ENCODE assay signal across 8 mouse cellular contexts in the genomic region with DNA sequence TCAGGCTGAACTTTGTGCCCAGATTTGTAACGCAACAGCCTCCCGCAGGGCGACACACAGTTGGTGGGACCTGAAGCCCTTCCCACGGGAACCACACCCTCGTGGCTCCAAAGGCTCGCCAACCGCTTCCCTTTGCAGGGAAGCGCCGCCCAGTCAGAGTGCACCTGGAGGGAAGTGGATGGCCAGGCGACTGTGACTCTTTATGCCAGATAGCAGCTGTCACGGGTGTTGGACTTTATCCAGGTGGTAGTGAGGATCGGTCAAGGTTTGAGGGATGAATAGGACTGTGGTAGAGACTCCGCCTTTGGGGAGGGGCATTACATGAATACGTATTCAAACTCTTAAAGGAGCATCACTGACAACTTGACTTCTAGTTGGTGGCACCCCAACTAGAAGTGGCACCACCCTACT. TPM values are rescaled to one million over a fixed set of nuclear protein-coding genes. Genes with fewer than 3 reads are reported as not detected.
DNase-seq lines count a peak whose midpoint lies in the region; ATAC-seq lines count a peak whose summit lies in the region.

No protein-coding gene starts in this region.

- peaks cover 6% of the 10 kb centered on the region for H3K27me3 ChIP-seq in erythroblast, embryonic 14.5 days (ENCODE audit: control insufficient read depth)
- H3K27me3 ChIP-seq in embryonic facial prominence, embryonic 12.5 days = peaks cover 16% of the 10 kb centered on the region
- peaks cover 40% of the 10 kb centered on the region for H3K27me3 ChIP-seq in hindbrain, embryonic 10.5 days (ENCODE audit: insufficient read depth, poor library complexity, severe bottlenecking)
- H3K27me3 ChIP-seq in megakaryocyte, embryonic 14.5 days (replicated peaks) = peaks cover 6% of the 10 kb centered on the region

- H3K4me2 ChIP-seq in embryonic facial prominence, embryonic 12.5 days (replicated peaks) = peak overlapping the region; percentile 85

- no peak overlapping the region for H3K27ac ChIP-seq in embryonic facial prominence, embryonic 12.5 days
- no peak overlapping the region for H3K27ac ChIP-seq in hindbrain, embryonic 10.5 days

- H3K9me3 ChIP-seq in erythroblast, embryonic 14.5 days (ENCODE audit: control insufficient read depth, low read length) = no peaks in the 10 kb centered on the region
- no peaks in the 10 kb centered on the region for H3K9me3 ChIP-seq in embryonic facial prominence, embryonic 12.5 days
- peaks cover 3% of the 10 kb centered on the region; the same call in 1 of the 2 replicates for H3K9me3 ChIP-seq in hindbrain, embryonic 10.5 days
- H3K9me3 ChIP-seq in megakaryocyte, embryonic 14.5 days = no peaks in the 10 kb centered on the region

- H3K4me3 ChIP-seq in erythroblast, embryonic 14.5 days (replicated peaks) = peak overlapping the region; percentile 86
- H3K4me3 ChIP-seq in embryonic facial prominence, embryonic 12.5 days = peak overlapping the region; percentile 68
- H3K4me3 ChIP-seq in hindbrain, embryonic 10.5 days = peak overlapping the region; percentile 71
- H3K4me3 ChIP-seq in megakaryocyte, embryonic 14.5 days (replicated peaks) = peak overlapping the region; percentile 97

- ATAC-seq in erythroblast, adult 5-6 weeks (replicated peaks; ENCODE audit: low FRiP score, poor library complexity, severe bottlenecking) = no peak
- no peak for ATAC-seq in embryonic facial prominence, embryonic 12.5 days (ENCODE audit: insufficient number of reproducible peaks, insufficient read depth, low FRiP score, low TSS enrichment)

- WGBS in embryonic facial prominence, embryonic 12.5 days = 19% methylated on average over 14 of the region's 14 CpGs
- WGBS in hindbrain, embryonic 10.5 days = 6% methylated on average over 14 of the region's 14 CpGs

- peak; percentile 66 for DNase-seq in R1 (ENCODE audit: low read depth, low spot score)
- no peak for DNase-seq in hindbrain, embryonic 10.5 days (ENCODE audit: low spot score)
- peak; percentile 50 to 62 for DNase-seq in left cerebral cortex, postnatal 36 days (ENCODE audit: low spot score in 2 of 2)
- no peak for DNase-seq in embryo, embryonic 10.5 days (ENCODE audit: low spot score)

- intact Hi-C loops in left cerebral cortex, postnatal 36 days (cut with DNase I) = no loop called here

- H3K4me1 ChIP-seq in erythroblast, embryonic 14.5 days (ENCODE audit: control insufficient read depth) = peaks cover 62% of the 10 kb centered on the region
- peaks cover 23% of the 10 kb centered on the region for H3K4me1 ChIP-seq in embryonic facial prominence, embryonic 12.5 days
- peaks cover 31% of the 10 kb centered on the region for H3K4me1 ChIP-seq in hindbrain, embryonic 10.5 days (replicated peaks)
- peaks cover 90% of the 10 kb centered on the region for H3K4me1 ChIP-seq in megakaryocyte, embryonic 14.5 days

- peaks cover 29% of the 10 kb centered on the region for H3K36me3 ChIP-seq in erythroblast, embryonic 14.5 days (ENCODE audit: control insufficient read depth)
- peaks cover 32% of the 10 kb centered on the region for H3K36me3 ChIP-seq in embryonic facial prominence, embryonic 12.5 days
- H3K36me3 ChIP-seq in hindbrain, embryonic 10.5 days = peaks cover 25% of the 10 kb centered on the region
- H3K36me3 ChIP-seq in megakaryocyte, embryonic 14.5 days (replicated peaks; ENCODE audit: low read length) = peaks cover 68% of the 10 kb centered on the region

- H3K9ac ChIP-seq in embryonic facial prominence, embryonic 12.5 days = no peak overlapping the region

RNA-seq across cellular contexts. Expression of gene Leng9, which starts 0.6 kb away (rescaled TPM):
- polyA plus RNA-seq in erythroblast, embryonic 14.5 days (2012) = 0.04 and 0.07 TPM in 2 replicates
- not detected in 2 replicates for total RNA-seq in erythroblast, adult 5-6 weeks (2015; ENCODE audit: low replicate concordance)
- 0.77 and 1.7 TPM in 2 replicates for total RNA-seq in erythroblast, adult 5-6 weeks (2017; ENCODE audit: low replicate concordance)
- polyA plus RNA-seq in embryonic facial prominence, embryonic 12.5 days (2016; fragmentation: Nextera tagmentation; extraction: Ambion mirVana) = 2.8 and 4.0 TPM in 2 replicates
- 1.6 and 2.5 TPM in 2 replicates for polyA plus RNA-seq in hindbrain, embryonic 10.5 days (2016; fragmentation: Nextera tagmentation; extraction: Ambion mirVana)
- 1 to 10 TPM; 5.5 to 8.4 TPM for total RNA-seq in left cerebral cortex, postnatal 36 days (2021)
- 1.6 and 5.1 TPM in 2 replicates for polyA plus RNA-seq in megakaryocyte, embryonic 14.5 days (2012; ENCODE audit: insufficient read depth, low replicate concordance)

RNA-seq across cellular contexts. Expression of gene Cdc42ep5, which starts 13.8 kb away (rescaled TPM):
- polyA plus RNA-seq in erythroblast, embryonic 14.5 days (2012) = 0.14 and 0.25 TPM in 2 replicates
- total RNA-seq in erythroblast, adult 5-6 weeks (2015; ENCODE audit: low replicate concordance) = not detected in 2 replicates
- total RNA-seq in erythroblast, adult 5-6 weeks (2017; ENCODE audit: low replicate concordance) = not detected in 2 replicates
- 54.8 and 59.5 TPM in 2 replicates for polyA plus RNA-seq in embryonic facial prominence, embryonic 12.5 days (2016; fragmentation: Nextera tagmentation; extraction: Ambion mirVana)
- polyA plus RNA-seq in hindbrain, embryonic 10.5 days (2016; fragmentation: Nextera tagmentation; extraction: Ambion mirVana) = 16.9 and 23.5 TPM in 2 replicates
- total RNA-seq in left cerebral cortex, postnatal 36 days (2021) = 1 to 10 TPM; 1.1 to 1.8 TPM
- polyA plus RNA-seq in megakaryocyte, embryonic 14.5 days (2012; ENCODE audit: insufficient read depth, low replicate concordance) = 634 and 2,176 TPM in 2 replicates

RNA-seq across cellular contexts. Expression of gene Leng8, which starts 14.0 kb away (rescaled TPM):
- polyA plus RNA-seq in erythroblast, embryonic 14.5 days (2012) = 20.2 and 21.2 TPM in 2 replicates
- total RNA-seq in erythroblast, adult 5-6 weeks (2015; ENCODE audit: low replicate concordance) = 147 and 153 TPM in 2 replicates
- 144 and 160 TPM in 2 replicates for total RNA-seq in erythroblast, adult 5-6 weeks (2017; ENCODE audit: low replicate concordance)
- 80.6 and 80.7 TPM in 2 replicates for polyA plus RNA-seq in embryonic facial prominence, embryonic 12.5 days (2016; fragmentation: Nextera tagmentation; extraction: Ambion mirVana)
- polyA plus RNA-seq in hindbrain, embryonic 10.5 days (2016; fragmentation: Nextera tagmentation; extraction: Ambion mirVana) = 68.7 and 91.4 TPM in 2 replicates
- 100 to 1,000 TPM in 1 of 2 experiments, 10 to 100 TPM in 1; 95.5 to 201 TPM for total RNA-seq in left cerebral cortex, postnatal 36 days (2021)
- 56.6 and 193 TPM in 2 replicates for polyA plus RNA-seq in megakaryocyte, embryonic 14.5 days (2012; ENCODE audit: insufficient read depth, low replicate concordance)

RNA-seq across cellular contexts. Expression of gene Ttyh1, which starts 31.6 kb away (rescaled TPM):
- not detected in 2 replicates for polyA plus RNA-seq in erythroblast, embryonic 14.5 days (2012)
- total RNA-seq in erythroblast, adult 5-6 weeks (2015; ENCODE audit: low replicate concordance) = not detected in 2 replicates
- 0.28 and 3.0 TPM in 2 replicates for total RNA-seq in erythroblast, adult 5-6 weeks (2017; ENCODE audit: low replicate concordance)
- 10.8 and 16.3 TPM in 2 replicates for polyA plus RNA-seq in embryonic facial prominence, embryonic 12.5 days (2016; fragmentation: Nextera tagmentation; extraction: Ambion mirVana)
- 31.2 and 67.4 TPM in 2 replicates for polyA plus RNA-seq in hindbrain, embryonic 10.5 days (2016; fragmentation: Nextera tagmentation; extraction: Ambion mirVana)
- 100 to 1,000 TPM; 758 to 767 TPM for total RNA-seq in left cerebral cortex, postnatal 36 days (2021)
- not detected in 2 replicates for polyA plus RNA-seq in megakaryocyte, embryonic 14.5 days (2012; ENCODE audit: insufficient read depth, low replicate concordance)

Comparison
In these comparisons a context has a peak if more than half of its experiments do, and no peak if none do; other contexts are left out.
1. DNase-seq: peak in R1 (single experiment) and left cerebral cortex, postnatal 36 days (2 of 2); none in hindbrain, embryonic 10.5 days (single experiment) and embryo, embryonic 10.5 days (single experiment).
2. RNA of gene Cdc42ep5, which starts 13.8 kb away (polyA plus RNA-seq): 634 to 2,176 TPM in megakaryocyte, embryonic 14.5 days, 54.8 to 59.5 TPM in embryonic facial prominence, embryonic 12.5 days and 16.9 to 23.5 TPM in hindbrain, embryonic 10.5 days; 0.14 to 0.25 TPM in erythroblast, embryonic 14.5 days; every median in the first group is over 10 times any median in the second.
3. Peak in every context shown above with its lines, with median percentiles within 50 percentile points of each other: H3K4me3 ChIP-seq.